Mouse (Mus musculus) stomach, postnatal 0 days (tissue): ENCODE measurements around the gene Fgf4.

Experiments used
- CTCF ChIP-seq: IDR thresholded peaks from 2 replicates; pipeline ENCODE4 v1.5.1; 2016; ENCODE audit warnings: antibody characterized with exemption, low read depth, mild to moderate bottlenecking, moderate library complexity
- EP300 ChIP-seq: optimal IDR thresholded peaks from 2 replicates; pipeline ENCODE3; 2016; ENCODE audit warnings: antibody characterized with exemption

- TF ChIP-seq CTCF (no peak), EP300 (no peak)
Observed at GRCm38 (mm10) chr7:144847067-144847466, at the start of gene Fgf4.
